Mouse (Mus musculus) heart, postnatal 4 days (tissue): ENCODE data around the gene Nid1. TPM values are rescaled to one million over a fixed set of nuclear protein-coding genes. Genes with fewer than 3 reads are reported as not detected.
"Not testable (repeated sequence)": the region's sequence is repeated elsewhere in the genome, so short reads cannot be mapped to it uniquely, and the experiment has no call there.

Source experiments
- DNase-seq: peaks from one replicate; pipeline ENCODE4 v3.0.0; 2021
- total RNA-seq, 2 experiments: library from RNA; stranded (reverse); gene quantifications; 2 replicates each; pipeline ENCODE4 v1.2.3; 2021

The Nid1 gene
- total RNA-seq, 2 experiments from 2014 or later: 162 to 168 TPM

DNA sequence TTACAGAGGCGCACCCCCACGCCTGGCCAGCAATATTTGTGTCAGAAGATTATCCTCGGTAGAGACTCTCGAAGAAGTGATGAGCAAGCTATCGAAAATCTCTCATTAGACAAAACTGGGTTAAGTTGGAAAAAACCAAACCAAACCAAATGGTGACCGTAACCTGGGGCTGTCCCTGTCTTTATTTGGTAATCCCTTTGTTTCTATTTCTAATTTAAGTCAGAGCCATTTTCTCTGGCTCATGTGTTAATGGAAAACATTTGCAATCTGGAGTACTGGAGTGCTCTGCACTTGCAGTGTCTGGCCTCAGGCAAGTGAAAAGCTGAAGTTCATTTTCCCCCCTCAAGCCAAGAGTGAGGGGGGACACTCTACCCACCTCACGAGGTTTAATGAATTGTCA is 16.9 kb downstream of the Nid1 start:
- not testable (repeated sequence) for DNase-seq

DNA sequence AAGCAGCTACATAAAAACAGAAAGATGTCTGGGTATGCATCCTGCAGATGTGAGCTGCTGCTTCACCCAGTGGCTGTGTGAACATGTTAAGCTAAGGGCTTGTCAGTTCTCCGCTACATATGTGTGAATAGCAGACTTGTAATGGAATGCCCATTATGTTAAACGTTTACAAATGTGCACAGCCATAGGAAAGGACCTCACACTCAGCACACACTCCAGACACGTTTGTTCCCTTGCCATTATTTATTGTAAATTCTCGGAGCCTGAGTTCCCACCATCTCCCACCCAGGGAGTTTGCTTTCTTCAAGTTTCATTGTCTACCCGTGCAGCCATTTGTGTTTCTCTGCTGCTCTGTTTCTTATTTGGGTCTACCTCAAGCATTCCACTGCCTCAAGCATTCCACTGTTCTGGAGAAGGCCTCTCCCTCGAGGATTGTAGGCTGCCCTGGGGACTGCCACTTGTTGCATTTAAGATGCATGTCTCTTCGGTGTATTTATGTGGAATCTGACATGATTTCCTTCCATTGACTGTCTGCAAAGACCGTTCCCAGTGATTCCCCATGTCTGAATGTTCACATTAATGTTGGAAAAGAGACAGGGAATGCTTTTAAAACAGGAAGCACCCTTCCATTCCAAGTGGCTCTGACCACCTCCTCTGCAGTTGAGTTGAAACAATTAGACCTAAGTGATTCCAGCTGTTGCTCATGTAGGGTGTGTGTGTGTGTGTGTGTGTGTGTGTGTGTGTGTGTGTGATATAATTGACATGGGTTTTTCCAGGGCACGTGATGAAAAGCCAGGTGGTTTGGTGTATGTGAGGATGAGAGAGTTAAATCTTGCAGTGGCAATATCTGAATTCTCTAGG is 18.5 kb downstream of the Nid1 start:
- not testable (repeated sequence) for DNase-seq

DNA sequence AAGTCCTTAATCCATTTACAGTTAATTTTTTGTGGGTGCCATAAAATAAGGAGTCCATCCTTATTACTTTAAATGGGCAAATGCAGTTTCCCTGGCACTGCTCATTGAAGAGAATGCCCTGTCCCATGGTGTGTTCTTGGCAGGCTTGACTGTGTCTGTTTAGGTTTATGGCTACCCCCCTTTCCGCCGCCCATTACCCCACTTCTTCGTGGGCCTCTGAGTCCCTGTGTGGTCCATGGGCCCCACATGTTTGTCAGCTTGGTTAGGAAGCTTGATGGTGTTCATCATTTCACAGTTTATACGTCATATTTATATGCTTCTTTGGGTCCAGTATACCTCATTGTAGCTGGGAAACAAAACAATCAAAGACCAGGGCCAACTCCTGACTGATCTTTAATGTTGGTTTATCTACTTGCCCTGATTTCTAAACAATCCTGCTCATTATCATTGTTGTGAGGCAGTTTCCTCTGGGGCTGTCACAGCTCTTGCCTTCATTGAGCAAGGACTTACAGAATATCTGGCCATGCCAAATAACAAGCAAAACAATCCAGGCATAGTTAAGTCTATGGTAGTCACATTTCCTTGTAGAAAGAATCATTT is 20.9 kb downstream of the Nid1 start:
- no peak for DNase-seq

DNA sequence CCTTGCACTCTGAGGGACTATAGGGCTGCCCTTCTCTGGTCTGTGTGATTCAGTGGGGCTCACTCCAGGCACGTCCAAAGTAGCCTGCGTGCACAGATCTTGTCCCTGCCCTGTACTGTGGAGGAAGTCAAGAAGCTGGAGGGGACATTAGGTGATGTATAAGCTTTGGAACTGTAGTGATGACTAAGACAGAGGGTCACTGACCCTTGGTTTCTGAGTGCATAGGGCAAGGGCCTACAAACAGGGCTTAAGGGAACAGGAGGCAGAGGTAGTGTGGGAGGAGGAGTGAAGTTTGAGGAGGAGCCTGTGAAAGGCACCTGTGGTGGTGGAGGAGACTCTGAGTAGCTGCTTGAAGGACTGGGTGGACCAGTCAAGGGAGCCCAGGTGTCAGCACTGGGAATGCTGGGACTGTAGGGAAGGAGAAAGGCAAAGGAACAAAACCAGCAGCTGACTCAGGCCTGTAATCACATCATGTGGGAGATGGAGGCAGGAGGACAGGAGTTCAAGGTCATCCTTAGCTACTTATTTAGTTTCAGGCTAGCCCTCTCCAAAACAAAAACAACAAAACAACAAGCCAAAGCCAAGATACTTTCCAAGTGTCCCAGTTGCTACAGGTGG is 23.3 kb downstream of the Nid1 start:
- DNase-seq: no peak

DNA sequence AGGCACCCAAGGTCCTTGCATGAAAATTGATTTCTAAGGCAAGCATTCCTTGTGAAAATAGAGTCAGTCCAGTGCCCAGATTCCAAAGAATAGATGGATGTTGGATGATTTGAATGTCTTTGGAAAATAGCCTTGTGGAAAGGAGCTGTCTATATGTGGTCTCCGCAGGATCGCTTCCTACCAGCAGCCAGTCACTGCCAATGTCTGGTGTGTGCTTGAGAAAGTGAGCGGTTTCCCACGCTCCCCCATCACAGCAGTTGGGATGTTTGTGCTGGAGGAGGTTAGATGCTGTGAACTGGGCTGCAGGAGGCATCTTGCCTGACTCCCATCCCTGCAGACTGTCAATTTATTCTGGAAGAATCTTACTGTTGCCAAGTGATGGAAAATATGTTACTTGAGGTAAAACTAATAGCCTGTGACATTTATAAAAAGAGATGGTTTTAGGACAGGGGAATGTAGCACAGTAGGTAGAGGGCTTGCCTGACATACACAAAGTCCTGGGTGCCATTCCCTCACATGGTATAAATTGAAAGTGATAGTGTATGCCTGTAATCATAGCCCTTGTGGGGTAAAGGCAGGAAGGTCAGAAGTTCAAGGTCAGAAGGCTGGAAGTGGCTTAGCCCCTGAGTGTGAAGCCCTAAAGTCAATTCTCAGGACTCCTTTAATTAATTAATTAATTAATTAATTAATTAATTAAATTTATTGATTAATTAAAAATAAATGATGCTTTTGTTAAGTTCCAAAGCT is 24.3 kb downstream of the Nid1 start:
- no peak for DNase-seq

DNA sequence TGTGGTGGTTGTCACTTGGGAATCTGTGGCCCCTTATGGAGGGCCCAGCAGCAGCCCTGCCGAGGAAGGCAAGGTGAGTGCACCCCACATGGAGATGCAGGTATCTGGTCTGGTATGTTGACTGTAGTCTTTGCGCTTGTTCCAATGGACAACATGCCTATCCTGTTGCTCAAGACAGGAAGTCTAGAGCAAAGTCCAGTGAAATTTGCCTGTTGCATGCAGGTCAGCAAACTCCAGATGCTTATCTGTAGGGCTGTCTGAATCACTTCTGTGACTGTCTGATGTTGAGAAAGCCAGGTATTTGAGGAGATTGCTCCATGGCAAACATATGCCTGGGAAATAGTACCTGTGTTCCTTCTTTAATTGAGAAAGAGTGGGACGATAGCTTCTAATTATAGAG is 26.6 kb downstream of the Nid1 start:
- DNase-seq: no peak

DNA sequence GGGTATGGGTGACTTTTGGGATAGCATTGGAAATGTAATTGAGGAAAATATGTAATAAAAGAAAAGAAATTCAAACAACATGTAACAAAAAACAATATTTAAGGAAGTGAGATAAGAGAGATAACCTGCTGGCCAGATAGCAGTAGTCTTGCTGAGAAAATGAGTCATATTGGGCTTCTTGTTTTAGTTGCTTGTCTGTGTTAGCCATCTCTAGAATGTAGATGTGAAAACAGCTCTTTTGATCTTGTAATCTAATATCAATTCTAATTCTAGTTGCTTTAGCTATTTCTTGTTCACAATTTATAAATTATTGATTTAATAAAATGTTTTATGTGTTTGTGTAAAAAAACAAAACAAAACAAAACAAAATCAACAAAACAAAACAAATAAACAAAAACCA is 29.9 kb downstream of the Nid1 start:
- DNase-seq: not testable (repeated sequence)

DNA sequence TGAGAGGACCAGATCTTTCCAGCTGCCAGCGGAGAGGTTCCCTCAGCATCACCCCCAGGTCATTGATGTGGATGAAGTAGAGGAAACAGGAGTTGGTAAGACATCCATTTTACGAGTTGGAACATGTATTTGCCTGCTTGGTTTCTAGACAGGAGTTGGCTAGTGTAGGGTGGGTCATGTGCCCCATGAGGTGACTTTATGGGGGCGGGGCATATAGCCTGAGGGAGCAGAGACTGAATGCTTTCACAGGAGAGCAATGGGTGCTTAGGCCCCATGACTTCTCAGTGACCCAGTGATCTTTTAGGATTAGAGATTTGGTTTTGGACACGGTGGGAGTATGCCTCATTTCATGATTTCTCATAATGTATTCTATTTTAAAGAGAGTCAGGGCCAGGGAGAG is 31.2 kb downstream of the Nid1 start:
- DNase-seq: no peak

DNA sequence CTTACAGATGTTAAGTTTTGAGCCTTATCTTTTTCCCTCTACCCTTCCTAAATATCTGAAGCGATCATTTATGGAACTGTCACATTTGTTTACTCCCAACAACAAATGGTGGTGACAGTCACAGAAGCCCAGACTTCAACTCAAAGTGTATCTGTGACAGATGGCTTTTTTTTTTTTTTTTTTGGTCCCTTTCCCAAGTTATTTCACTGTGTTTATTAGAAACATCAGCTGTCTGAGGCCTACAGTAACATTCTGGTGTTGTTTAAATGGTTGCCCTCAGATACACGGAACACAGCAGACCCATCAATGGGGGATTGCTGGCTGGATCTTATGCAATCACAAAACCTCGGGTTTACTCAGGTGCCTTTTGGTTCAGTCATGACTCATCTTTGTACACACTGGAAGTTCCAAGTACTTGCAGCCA is 34.0 kb downstream of the Nid1 start:
- no peak for DNase-seq

DNA sequence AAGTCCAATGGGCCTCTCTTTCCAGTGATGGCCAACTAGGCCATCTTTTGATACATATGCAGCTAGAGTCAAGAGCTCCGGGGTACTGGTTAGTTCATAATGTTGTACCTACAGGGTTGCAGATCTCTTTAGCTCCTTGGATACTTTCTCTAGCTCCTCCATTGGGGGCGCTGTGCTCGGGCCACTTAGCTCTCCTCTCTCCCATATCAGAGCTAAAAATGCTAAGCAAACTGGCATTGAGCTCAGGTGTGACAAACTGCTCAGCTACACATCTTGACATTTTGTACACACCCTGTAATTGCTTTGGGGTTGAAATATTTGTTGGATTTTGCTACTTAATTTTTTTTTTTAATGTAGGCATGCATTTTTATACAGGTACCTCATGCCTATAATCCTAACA is 37.1 kb downstream of the Nid1 start:
- not testable (repeated sequence) for DNase-seq

DNA sequence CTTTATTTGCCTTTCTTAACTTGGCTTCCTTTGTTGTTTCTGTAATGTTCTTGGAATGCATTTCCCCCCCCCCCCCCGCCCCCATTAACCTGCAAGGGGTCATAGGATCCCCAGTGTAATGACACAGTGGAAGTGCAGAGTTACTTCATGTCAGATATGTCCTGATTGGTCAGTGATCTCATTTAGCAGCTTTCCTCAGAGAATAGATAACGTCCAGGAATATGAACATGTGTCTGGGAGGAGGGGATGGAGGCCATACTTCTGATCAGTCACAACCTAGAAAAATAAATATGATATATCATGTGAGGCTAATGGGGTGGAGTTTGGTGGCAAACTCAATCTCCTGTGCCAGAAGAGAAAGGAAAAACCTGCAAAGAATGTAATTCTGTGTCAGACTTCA is 37.6 kb downstream of the Nid1 start:
- DNase-seq: no peak

DNA sequence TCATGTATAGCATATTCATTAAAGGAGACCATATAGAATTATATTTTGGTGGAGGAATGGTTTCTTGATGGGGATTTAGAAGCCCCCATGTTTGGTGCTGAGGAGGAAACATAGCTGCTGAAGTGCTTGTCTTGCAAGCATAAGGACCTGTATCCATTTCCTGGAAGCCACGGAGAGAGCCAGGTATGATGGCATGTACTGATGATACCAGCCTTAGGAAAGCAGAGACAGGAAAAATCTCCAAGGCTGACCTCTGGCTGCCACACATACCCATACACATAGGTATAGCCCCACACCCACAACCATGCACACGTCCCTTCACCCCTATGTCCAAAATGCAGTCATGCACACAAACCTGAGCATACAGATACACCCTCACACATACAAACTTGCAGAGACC is 39.2 kb downstream of the Nid1 start:
- DNase-seq: no peak

DNA sequence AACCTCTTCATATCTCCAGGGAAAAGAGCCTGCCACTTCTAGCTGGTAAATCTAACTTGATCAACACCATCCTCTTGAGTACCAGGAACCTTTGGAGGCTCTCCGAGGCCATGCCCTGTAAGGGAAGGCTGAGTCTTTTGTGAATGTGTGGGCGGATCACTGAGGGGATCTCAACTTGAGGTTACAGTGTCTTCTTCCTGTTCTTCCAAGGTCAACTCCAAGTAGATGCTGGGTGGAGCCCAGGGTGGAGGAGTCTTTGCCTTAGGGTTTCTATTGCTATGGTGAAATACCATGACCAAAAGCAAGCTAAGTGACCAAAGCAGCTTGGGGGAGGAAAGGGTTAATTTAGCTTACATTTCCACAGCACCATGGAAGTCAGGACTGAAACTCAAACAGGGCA is 39.7 kb downstream of the Nid1 start:
- no peak for DNase-seq

DNA sequence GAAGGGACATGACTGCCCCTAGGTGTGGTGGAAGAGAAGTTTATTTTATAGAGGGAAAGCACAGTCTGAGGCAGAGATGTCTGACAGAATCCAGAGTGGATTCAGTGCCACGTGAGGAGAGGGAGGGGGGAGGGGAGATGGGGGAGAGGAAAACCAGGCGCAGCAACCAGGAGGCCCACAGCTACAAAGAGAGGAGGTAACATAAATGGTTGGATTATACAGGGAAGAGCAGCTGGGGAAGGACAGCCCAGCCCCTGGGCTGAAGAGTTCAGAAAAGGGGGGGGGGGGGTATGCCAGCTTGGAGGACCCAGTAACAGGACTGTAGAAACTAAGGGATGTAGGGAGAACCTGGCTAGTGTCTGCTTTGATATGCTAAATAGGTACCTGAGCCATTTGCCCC is 42.6 kb downstream of the Nid1 start:
- no peak for DNase-seq

DNA sequence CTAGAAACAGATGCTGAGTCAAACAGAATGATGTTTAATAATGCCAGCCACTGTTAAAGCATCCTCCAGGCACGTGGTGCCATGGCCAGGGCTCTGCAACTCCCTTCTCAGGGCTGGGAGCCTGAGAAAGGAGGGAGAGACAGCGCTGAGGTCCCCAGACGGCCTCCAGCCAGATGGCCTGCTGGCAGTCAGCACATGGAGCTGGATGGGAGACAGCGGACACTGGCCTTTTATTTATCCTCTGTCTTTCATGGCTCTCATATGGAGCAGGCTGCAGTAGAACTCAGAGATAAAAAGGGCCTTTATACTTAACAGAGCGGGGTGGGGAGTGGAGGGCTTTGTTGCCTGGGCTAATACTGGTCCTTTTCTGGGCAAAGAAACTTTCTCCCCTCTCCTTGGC is 43.7 kb downstream of the Nid1 start:
- DNase-seq: peak; percentile 76

DNA sequence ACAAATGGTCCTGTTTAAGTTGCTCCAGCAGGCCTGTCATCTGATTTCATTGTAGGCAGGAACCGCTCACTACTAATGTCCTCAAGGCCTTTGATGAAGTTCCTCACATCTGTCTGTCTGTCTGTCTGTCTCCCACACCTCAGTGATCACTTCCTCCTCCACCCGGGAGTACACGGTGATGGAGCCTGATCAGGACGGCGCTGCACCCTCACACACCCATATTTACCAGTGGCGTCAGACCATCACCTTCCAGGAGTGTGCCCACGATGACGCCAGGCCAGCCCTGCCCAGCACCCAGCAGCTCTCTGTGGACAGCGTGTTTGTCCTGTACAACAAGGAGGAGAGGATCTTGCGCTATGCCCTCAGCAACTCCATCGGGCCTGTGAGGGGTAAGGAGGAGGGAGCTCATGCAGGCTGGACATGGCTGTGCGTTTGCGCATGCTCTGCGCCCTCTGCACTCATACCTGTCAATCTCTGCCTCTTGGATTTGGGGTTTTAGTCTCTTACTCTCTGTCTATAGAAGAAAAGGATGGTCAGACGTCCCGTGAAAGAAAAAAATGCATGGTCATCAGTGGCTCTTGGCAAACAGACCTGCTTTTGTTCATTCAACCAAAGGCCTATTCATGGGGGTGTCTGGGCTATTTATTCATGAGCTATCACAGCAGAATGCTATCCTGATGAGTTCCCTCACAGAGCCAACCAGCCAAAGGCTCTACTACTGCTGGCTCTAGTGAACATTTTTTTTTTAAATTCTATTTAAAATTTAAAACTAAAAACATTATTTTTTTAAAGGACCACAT is 44.7 kb downstream of the Nid1 start:
- DNase-seq: no peak

DNA sequence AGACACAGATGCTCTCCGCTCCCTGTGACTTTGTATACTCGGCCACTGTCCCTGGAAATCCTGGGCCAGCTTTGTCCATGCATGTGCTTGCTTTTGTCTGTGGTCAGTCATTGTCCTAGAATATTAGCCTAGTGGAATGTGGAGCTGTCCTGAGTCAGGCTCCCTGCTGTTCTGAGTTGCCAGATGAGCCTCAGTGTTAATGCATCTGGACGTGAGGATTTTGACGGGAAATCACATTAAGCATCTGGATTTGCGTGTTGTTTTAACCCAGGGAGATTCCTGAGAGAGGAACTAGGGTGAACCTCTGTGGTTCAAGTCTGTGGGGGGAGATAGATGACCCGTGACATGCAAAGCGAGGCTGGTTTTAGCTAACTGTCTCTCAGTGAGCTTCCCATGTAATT is 47.0 kb downstream of the Nid1 start:
- DNase-seq: no peak

DNA sequence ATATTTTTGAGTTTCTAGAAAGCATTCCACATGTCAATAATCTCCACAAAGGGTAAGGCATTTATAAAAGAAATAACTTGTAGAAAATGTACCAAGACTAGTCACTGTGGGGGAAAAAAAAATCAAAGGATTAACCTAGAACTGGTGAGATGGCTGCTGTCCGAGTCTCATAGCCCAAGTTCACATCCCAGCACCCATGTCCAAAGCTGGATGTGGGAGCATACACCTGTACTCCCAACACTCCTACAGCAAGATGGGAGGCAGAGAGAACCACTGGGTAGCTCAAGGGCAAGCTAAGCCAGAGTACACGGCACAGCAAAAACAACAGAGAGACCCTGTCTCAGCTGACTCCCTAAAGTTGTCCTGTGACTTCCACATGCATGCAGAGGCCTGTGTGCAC is 47.5 kb downstream of the Nid1 start:
- no peak for DNase-seq

DNA sequence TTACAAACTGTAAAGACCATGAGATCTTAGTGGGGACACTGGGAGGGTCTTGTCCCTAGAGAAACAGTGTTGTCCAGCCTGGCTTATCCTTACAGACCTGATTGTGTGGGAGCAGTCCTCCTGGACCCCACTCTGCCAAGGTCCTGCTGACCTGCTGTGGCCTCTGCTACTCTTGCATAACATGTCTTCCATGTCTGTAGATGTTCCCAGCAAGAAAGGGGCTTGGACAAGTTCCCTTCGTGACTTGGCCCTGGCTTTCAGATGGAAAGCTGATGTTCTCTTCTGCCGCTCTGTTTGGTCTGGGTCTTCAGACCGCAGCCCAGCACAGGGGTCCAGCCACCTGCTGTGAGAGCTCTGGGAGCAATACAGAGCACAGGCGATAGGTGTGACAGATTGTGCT is 48.3 kb downstream of the Nid1 start:
- no peak for DNase-seq

DNA sequence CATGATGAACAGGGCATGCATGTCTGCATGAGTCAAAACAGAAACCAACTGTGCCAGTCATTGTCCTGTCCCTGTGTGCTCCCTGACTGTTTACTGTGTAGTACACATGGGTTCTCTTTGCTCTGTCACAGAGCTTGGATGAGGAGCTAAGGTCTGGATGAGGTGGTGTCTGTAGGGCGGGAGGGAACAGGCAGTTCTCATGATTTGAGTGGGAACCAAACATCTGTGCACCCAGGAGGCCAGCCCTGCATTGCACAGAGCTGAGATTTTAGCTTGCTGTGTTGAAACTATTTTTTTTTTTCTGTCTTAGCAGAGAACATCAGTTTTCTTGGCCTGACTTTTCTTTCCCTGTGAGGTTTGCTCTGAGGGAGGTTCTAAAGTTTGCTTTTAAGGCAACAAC is 50.5 kb downstream of the Nid1 start:
- no peak for DNase-seq

DNA sequence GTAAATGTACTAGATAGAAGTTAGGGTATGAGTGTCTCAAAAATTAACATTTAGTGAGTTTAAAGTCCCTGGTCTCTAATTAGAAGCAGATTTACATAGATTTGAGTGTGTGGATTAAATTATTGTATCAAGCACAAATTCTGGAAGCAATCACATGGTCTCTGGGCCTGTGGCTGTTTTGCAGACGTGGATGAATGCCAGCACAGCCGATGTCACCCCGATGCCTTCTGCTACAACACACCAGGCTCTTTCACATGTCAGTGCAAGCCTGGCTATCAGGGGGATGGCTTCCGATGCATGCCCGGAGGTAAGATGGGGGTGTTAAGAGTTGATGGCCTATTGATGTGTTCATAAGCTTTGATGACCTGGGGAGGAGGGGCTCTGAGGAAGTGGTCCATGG is 52.5 kb downstream of the Nid1 start:
- DNase-seq: no peak

DNA sequence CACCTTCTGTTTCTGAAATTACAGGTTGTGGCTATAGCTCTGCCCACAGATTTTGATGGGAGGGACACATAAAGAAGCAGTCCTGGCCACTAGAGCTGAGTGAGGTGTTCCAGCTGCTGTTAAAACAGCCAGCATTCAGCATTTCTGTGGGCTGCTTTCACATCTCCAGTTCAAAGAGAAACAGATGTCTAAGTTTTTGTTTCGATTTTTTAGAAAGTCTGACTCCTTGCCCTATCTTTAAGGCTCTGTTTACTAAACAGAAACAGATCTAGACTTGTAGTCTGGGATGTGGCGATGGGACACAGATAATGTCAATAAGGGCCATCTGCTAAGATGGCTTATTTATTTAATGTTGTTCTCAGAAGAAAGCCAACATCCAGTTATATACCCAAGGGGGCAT is 54.8 kb downstream of the Nid1 start:
- DNase-seq: no peak
